Mouse (Mus musculus) heart, adult 8-10 months (tissue): Measurements from ENCODE around the gene Slc24a4. TPM values are rescaled to one million over a fixed set of nuclear protein-coding genes. Genes with fewer than 3 reads are reported as not detected.
A peak's percentile ranks its signal among the peaks of the same experiment; 100 is the strongest.

ENCODE experiments used
- DNase-seq: peaks from one replicate; pipeline ENCODE4 v3.0.0; 2022; ENCODE audit warnings: low spot score
- total RNA-seq, 4 experiments: library from RNA; stranded (reverse); gene quantifications; 2 replicates each; pipeline ENCODE4 v1.2.4; 2022

The Slc24a4 gene
- under 1 TPM; 0.49 to 1.00 (median 0.65) TPM for total RNA-seq

DNA sequence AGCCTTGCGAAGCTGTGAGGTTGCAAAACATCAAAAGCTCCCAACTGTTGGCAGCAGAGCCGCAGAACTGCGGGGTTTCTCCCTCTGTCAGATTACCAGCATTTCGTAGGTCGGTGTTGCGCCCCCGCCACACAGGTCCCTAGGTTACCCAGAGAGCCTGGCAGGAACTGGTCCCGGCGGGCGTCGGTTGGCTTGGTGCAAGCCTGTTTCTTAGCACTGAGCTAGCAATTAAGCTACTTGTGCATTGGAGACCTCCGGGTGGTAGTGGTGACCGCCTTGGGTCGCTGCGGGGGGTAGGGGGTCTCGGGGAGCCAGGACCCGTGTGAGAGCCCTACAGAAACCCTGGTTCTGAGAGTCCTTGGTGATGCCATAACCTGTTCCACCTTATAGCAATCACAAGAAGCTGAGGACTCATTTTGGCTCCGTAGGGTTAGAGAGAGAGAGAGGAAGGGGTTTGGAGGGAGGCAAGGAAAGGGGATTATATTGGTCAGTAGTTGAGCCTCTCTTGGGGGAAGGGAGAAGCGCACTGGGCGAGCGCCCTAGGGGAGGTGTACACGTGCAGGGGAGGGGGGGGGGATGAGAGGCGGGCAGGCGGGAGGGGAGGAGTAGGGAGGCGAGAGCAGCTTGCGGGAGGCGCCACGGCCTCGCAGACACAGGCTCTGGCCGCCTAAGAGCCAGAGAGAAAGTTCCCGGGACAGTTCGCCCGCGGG is at the start of gene Slc24a4:
TSS of gene Slc24a4 (plus strand) at position 653 of the 710 bp plus-strand sequence.
- DNase-seq, result no peak

DNA sequence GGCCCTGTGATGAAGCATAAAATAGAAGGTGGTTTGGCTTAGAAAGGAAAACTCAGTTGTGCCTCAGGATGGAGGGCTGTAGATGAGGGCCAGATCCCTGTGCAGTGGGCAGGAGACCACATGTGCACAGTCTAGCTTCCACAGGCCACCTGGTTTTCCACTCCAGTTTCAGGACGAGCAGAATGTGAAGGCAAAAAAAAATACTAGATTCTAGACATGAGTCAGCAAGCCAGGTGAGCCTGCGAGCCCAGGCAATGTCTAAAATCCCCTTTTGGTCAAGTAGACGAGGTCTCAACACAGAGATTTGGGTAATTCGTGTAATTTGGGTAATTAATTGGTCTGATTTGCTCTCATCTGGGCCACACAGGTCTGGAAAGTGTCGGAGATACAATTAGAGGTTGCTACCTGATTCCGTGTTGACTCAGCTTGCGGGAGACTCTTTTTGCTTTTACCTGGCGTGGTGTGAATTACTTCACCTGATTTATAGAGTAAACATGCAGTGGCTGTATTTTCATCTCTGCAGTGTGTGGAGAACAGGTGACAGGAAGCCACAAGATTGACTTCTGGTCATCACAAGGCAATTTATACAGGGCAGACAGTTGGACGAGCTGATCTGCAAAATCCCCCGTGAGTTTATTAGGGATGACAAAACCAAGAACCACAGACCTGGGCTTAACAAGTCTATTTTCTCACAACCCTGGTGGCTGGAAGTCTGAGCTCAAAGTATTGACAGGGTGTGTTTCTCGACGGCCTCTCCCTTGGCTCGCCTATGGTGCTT is 45.7 kb upstream of the Slc24a4 start:
- DNase-seq, result no peak

DNA sequence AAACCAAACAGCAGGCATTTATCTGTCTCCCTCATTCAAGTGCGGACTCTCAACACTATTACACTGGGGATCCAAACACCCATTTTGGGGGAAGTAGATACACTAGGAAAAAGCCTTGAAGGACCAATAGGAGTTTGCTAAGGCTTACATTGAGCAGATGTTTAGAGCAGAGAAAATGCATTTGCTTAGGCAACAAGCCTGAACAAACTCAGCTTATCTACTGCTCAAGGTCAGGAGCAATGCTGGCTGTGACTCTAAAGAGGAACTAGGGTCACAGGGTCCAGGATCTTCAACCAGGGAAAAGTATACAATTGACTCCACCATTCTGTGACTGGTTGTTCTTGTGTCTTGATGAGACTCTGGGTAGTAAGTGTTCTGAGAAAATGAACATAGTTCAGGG is 38.0 kb upstream of the Slc24a4 start:
- DNase-seq, result no peak

DNA sequence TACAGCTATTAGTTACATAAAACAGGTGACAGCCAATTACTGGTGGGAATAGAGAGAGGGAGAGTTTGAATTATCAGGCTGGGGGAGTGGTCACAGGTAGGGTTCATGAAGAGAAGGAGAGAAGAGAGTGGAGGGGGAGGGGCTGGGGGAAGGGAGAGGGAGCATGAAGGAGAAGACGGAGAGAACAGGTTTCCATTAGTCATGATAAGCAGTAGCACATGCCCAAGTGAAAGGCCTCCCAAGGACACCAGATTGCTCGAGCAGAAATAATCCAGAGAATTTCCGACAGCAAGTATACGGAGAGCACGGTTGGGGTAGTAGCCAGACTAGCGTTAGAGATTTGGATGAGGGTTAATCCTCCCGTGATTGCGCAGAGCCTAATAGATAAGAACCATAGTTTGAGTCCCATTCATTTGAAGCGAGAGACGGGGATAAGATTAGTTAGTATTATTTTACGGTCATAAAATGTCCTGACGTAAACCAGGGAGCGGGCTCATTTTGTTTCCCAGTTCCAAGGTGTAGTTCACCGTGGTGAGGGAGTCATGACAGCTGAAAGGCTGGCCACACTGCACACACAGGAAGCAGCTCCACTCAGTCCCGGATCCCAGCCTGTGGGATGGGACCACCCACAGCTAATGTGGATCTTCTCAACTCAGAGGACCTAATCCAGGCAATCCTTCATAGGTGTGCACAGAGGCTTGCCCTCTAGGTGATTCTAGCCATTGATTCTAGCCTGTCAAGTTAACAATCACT is 36.0 kb upstream of the Slc24a4 start:
- no peak for DNase-seq

DNA sequence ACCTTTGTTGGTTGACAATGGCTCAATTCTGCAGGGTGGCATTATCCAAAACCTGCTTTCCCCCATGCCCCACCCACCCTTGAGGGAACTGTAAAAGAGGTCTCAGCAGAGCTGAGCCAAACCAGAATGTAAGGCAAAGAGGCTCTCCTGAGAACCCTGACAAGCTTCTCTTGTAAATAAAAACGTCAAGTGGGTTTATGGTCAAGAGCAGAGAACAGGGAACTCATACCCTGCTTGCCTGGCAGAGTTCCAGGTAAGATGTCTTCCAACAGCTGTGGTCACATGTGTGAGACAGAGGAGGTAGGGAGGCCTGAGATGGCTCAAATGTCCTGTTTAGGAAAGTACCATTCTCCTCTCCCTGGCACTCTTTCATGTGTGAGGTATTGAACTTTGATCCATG is 22.5 kb upstream of the Slc24a4 start:
- no peak for DNase-seq

DNA sequence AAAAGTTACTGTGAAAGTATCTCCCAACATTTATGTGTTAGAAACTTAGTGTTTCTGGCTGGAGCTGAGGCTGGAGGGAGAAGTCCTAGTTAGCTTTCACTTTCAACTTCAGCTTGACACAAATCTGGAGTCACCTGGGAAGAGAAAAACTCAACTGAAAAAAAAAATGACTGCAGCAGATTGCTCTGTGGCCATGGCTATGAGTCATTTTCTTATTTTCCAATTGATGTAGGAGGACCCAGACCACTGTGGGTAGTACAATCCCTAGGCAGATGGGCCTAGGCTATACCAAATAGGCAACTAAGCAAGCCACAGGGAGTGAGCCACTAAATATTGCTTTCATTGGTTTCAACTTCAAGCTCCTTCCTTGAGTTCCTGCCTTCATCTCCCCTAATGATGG is 19.7 kb upstream of the Slc24a4 start:
- no peak for DNase-seq

DNA sequence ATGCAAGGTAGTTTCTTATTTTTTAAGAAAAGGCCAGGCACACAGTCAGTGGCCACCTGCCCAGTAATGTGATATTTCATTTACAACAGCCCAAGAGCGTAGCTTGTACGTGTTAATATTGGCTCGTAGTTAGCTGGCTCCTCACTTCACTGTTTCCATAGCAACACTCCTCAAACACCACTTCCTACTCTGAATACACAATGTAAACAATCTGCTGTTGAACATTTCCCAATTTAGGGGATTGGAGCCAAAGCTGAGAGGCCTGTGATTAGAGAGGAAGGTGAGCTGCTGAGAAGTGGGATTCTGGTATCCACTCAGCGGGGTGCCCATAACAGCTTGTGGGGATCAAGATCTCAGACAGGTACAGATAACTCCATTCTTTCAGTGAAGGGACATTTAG is 16.0 kb upstream of the Slc24a4 start:
- no peak for DNase-seq

DNA sequence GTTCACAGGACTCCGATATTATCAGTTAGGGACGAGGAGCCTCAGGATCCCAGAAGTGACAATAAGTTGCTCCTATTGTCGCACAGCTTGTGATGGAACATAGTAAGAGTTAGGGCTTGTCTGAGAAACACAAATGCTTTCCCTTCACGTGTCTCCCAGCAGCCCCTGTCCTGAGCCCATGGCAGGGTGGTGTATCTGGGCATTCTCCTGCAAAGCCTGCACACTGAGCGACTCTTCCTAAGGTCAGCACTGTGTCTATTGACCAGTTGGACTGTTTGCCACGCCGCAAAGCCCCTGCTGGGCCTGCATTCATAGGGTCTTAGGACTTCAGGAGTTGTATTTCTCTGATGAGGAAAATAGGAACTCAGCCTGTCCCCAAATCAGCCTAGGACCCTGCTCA is 15.6 kb upstream of the Slc24a4 start:
- DNase-seq, result no peak

DNA sequence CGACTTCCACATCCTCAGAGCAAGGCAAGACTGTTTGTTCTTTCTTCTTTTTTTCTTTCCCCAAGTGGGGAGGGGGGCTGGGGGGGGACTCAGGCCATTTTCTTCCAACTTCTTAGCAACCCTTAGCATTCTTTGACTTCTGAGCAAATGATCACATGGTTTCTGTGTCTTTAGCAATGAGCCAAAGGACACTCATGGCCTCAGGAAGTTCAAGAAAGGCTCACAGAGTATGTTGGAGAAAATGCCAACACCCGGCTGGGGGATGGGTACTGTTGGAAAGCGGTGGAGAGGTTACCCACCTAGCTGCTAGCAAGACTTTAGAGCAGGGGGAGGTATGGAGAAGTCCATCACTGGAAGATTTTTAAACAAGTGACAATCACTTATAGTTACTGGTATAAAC is 15.1 kb upstream of the Slc24a4 start:
- no peak for DNase-seq

DNA sequence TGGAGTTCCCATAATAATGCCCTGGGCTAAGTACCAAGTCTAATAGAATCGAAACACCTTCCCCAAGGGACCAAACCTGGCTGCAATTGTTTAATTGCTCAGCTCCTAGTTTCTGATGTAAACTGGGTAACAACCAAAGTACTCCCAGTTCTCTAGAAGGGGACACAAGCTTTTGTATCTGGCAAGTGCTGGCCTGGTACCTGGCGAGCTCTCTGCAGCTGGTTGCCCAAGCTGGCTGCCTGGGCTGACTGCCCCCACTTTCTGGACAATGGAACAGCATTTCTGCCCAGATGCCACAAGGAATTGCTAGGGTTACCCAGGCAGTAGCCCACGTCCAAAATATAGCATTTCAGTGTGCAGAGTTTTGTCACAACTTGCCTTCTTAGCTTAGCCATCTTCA is 12.0 kb upstream of the Slc24a4 start:
- no peak for DNase-seq

DNA sequence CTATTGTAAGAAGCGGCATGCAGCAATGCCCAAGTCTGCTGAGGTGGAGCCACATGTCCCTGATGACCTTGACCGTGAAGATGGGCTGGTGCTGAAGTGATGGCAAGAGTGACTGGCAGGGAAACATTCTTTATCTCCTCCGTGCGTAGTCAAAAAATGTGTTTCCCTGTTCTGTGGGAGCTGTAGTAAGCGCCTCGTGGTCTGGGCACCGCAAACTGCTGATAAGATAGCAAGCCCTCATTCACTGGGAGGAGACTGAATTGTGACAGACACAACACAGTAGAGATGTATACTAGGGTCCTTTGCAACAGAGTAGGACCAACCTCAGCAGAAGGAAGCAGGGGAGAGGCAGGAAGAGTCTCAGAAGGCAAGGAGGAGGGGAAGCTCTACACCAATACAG is 10.5 kb upstream of the Slc24a4 start:
- no peak for DNase-seq

DNA sequence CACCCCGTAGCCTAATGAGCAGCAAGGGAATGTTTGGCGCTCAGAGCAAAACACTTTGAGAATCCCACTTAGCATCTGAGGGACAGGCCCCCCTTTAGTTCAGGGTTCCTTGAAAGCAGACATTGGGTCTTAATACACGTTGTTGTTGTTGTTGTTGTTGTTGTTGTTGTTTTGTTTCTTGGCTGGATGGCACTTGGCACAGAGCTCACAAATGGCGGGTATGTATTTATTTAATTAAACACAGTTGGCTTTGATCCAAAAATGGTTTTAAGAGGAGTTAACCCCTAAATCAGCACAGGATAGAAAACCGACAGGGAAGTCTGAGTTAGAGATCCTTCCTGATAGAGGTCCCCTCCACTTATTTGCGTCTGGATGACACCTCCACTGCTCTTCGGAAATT is 932 bp upstream of the Slc24a4 start:
- DNase-seq, result no peak

DNA sequence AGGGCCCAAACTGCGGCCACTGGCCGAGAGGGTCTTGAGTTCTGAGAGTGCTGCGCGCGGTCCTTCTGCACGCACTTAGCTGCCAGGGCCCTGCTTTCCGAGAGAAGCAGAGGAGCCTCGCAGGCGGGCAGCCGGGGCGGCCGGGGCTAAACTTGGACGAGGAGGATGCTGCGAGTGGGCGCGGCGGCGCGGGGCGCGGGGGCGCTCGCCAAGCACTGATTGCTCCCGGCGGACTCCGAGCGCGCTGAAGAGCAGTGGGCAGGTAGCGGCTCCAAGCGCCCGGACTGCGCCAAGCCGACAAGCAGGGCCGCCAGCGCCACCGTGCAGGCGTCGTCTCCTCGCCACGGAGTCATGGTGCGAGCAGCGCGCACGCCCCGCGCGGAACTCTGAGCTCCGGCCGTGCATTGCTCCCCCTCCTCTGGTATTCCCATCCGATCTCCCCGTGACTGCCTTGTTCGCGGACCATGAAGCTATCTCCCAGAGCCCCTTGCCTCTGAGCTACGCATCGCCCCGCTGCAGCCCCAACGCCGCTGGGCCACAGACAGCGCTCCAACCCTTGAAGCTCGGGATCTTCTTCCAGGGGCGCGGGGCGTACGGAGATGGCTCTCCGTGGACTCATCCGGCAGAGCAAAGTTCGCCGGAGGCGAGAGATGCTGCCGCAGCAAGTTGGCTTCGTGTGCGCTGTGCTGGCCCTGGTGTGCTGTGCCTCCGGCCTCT is 416 bp downstream of the Slc24a4 start:
- DNase-seq, result no peak

DNA sequence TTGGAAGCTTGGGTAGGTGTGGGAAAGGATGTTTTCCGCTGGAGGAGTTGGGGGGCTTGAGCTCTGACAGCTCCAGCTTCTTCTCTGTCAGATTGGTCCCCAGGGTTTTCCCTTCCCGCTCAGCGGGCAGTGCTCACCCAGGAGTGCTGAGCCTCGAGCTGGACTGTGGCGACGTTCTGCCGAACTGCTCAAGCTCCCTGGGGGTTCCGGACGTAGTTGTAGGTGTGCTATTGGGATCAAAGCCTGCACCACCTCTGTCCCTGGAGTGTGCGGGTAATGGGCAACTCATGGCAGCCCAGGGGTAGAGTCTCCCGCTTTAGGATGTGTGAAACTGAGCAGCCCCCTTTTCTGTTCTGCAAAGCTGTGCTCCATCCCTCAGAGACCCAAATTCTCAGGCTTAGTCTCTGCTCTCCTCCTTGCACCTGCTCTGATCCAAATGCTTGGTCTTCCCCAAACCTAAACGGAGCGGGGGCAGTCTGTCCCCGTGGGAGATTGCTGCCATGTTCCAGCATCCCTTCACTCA is 1.0 kb downstream of the Slc24a4 start:
- DNase-seq, result no peak

DNA sequence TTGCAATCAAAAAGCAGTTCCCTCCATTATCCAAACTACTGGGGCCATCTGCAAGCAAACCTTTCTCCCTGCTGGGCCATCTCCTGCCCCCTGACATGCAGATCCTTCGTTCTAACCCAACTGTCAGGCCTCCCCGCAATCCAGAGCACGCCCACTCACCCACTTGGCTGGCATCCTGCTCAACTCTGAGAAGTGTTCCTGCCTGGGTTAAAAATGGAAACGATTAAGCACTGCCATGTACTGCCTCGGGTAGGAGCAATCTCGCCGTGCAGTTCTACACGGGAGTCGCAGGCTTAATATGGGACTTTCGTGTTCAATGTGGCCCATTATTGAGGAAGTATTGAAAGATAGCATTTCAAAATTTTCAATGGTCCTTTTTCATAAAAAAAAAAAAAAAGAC is 11.2 kb downstream of the Slc24a4 start:
- peak; percentile 49 for DNase-seq

DNA sequence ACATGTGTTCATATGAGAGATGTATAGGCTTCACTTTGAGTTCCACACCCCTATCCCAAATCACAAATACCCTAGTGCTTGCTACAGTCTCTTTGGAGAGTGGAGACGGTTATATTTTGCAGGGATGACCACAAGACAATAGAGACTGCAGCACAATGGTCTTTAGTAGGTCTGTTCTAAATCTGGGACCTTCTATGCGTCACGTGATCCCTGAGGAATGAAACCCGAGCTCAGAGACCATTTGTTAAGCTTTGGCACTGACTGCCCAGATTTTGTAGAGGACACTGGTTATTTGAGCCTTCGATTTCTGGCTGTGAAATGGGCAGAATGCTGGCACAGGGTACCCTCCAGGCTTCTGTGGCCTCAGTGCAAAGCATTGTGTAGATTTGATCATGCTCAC is 12.8 kb downstream of the Slc24a4 start:
- DNase-seq, result no peak

DNA sequence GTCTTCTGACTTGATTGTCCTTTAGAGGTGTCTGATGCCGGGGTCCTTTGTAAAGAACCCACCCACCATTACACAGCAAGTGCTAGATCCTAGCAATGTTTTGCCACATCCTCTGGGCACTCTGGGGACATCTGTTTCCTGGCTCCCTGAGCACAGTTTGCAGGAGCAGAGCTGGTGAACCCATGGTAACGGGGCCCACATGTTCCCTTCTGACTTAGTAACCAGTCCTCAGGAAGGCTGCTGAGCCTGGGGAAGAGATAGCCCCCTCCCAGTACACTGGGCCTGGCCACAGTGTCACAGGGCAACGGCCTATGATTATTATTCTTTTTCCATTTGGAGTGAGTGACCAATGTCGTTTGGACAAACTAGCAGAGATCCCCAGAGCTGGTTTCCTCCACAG is 19.1 kb downstream of the Slc24a4 start:
- DNase-seq, result no peak

DNA sequence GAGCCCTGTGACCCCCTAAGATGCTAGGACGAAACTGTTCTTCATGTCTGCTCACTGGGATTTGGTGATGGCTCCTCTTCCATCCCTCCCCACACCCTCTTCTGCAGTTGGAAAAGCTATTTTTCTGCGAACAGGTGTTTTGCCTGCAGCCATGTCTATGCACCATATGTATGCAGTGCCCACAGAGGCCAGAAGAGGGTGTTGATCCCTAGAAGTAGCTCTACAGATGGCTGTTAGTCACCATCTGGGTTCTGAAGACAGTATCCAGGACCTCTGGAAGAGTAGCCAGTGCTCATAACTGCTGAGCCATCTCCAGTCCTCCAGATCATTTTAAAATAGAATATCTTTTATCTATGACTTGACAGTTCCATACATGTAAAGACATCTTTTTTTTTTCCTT is 20.2 kb downstream of the Slc24a4 start:
- DNase-seq, result no peak

DNA sequence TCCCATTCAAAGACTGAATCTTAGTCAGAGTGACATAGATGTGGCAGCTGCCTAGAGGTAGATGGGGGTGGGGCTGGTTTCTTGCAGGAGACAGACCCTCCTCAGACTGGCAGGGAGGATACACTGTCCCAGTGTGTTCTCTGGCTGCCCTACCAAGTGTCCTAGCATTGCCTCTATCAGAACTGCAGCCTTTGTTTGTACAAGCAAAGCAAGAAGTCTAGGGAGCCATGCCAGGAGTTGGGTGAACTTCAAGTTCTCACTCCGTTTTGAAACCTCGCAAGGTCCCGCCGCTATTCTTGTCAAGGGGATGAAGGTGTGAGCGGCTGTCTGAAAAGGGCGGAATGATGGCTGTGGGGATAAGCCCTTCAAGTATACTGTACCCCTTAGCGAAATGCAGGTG is 22.7 kb downstream of the Slc24a4 start:
- peak; percentile 49 for DNase-seq

DNA sequence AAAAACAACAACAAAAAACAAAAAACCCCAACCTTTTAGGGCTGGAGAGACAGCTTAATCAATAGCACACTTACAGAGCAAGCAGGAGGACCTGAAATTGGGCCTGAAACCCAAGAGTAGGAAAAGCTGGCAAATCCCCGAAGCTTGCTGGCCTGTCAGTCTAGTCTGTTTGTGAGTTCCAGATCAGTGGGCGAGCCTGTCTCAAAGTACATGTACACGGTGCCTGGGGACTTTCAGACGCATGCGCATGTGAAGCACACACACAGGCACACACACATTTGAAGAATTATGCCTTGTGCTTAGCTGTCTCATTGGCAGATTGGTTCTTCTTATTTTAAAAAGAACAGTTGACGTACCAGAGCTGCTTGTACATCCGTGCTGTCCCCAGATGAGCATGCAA is 25.3 kb downstream of the Slc24a4 start:
- no peak for DNase-seq

DNA sequence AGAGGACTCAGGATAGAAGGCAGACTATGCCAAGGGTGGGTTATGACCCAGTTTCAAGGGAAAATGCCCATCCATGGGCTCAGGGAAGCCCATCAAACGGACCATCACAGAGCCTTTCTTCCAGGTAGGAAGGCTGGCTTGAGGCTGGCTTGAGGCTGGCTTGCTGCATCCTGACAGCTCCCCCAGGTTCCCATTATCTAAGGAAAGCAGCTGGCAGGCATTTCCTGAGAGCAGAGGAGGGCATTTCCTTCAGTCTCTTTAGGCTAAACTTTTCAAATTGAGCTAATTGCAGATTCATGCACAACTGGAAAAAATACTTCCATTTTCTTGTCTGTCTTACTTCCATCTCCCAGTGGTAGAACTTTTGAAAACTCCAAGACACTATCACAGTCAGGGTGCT is 26.3 kb downstream of the Slc24a4 start:
- DNase-seq, result no peak

DNA sequence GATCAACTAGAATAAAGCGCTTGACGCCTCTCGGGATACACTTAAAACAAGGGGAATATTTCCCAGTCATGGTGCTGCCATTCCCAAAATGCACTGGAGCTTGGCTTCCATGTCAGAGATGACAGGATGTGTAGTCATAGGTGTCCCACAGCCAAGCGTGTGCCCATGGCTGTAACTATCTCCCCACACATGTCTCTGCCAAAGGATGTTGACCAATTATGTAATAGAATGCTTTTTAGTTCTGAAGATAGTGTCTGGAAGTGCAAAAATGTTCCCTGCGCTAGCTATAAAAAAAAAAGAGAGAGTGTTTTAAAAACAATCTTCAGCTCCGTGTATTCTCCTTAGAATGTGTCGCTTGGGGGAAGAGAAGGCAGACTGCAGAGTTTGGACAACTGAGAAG is 36.1 kb downstream of the Slc24a4 start:
- DNase-seq, result no peak
